In the genomic region with DNA sequence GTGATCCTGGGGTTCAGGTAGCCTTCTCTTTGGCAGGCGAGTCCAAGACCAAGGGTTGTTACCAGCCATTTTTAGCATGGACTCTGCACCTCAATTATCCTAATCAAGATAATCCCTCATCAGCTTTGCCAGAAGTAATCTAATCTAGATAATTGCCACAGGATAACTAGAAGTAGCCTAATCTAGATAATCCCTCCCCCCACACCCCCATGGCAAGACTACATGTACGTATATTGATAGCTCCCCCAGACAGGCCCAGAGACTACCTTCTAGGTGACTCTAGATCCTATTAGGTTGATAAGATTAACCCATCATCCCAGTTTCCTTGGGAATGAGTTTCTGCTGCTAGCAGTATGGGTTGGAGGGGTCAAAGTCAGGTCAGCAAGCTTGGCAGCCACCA, we compare ENCODE assay signal across 18 mouse cellular contexts.
"Had no signal": no experiment of that assay in that cellular context is flagged by ENCODE, and none has a peak within 500 bp of the region (broad histone marks: within the 10 kb centered on the region; RNA-seq: fewer than 3 reads in every experiment).

No protein-coding gene starts in this region.

- H3K4me1 ChIP-seq: liver, embryonic 15.5 days; midbrain, embryonic 12.5 days; neural tube, embryonic 13.5 days; neural tube, embryonic 15.5 days; stomach, embryonic 15.5 days had no signal

- H3K27me3 ChIP-seq: liver, embryonic 15.5 days; midbrain, embryonic 12.5 days; neural tube, embryonic 13.5 days; neural tube, embryonic 15.5 days; stomach, embryonic 15.5 days had no signal

- H3K4me2 ChIP-seq: liver, embryonic 15.5 days; lung, embryonic 14.5 days; midbrain, embryonic 12.5 days; neural tube, embryonic 13.5 days; neural tube, embryonic 15.5 days; stomach, embryonic 15.5 days had no signal

- DNase-seq: lung, adult 18-20 months; lung, embryonic 14.5 days; lung, postnatal 10 days; lung, postnatal 4 days; midbrain, embryonic 14.5 days; right cerebral cortex, postnatal 14 days; thymus, adult 2 months; thymus, postnatal 25 days; thymus, postnatal 4 days had no signal

- H3K4me3 ChIP-seq: liver, embryonic 15.5 days; midbrain, embryonic 10.5 days; midbrain, embryonic 12.5 days; myocyte; neural tube, embryonic 13.5 days; neural tube, embryonic 15.5 days; stomach, embryonic 15.5 days had no signal

- H3K27ac ChIP-seq: liver, embryonic 15.5 days; midbrain, embryonic 10.5 days; midbrain, embryonic 12.5 days; neural tube, embryonic 13.5 days; neural tube, embryonic 15.5 days; stomach, embryonic 15.5 days; stomach, postnatal 0 days had no signal

- H3K9ac ChIP-seq: liver, embryonic 15.5 days; lung, embryonic 14.5 days; midbrain, embryonic 12.5 days; neural tube, embryonic 13.5 days; neural tube, embryonic 15.5 days; stomach, embryonic 15.5 days had no signal

- H3K9me3 ChIP-seq: liver, embryonic 15.5 days; midbrain, embryonic 10.5 days; midbrain, embryonic 12.5 days; neural tube, embryonic 13.5 days; neural tube, embryonic 15.5 days; stomach, embryonic 15.5 days had no signal

- ATAC-seq: midbrain, embryonic 16.5 days had no signal
